Mouse (Mus musculus): Measurements from ENCODE around the gene Mamdc4.

Gene Mamdc4

GRCm38 (mm10) chr2:25582466-25583119 lies 7.9 kb upstream of the Mamdc4 start:
- in situ Hi-C loops (cut with MboI, MseI) = no loop called here

GRCm38 (mm10) chr2:25581901-25582301 lies 7.3 kb upstream of the Mamdc4 start:
- in situ Hi-C loops (cut with MboI, MseI) = no loop called here

- in situ Hi-C loops (cut with MboI, MseI) = no loop called here
These were observed 6.7 kb upstream of the Mamdc4 start, which contains the start of gene Ajm1 for GRCm38 (mm10) chr2:25581294-25581864. Gene Ajm1 (minus strand): TSS chr2:25581757.

GRCm38 (mm10) chr2:25580621-25581101 lies 6.0 kb upstream of the Mamdc4 start:
- in situ Hi-C loops (cut with MboI, MseI) = no loop called here

GRCm38 (mm10) chr2:25579737-25580460 lies 5.3 kb upstream of the Mamdc4 start:
- in situ Hi-C loops (cut with MboI, MseI) = no loop called here

- in situ Hi-C loops (cut with MboI, MseI) = no loop called here
These were observed 4.4 kb upstream of the Mamdc4 start for GRCm38 (mm10) chr2:25578796-25579736.

GRCm38 (mm10) chr2:25577951-25578795 lies 3.5 kb upstream of the Mamdc4 start:
- in situ Hi-C loops (cut with MboI, MseI) = no loop called here

- in situ Hi-C loops (cut with MboI, MseI) = no loop called here
These were observed 2.6 kb upstream of the Mamdc4 start for GRCm38 (mm10) chr2:25576965-25577891.

- in situ Hi-C loops (cut with MboI, MseI) = no loop called here
These were observed 1.6 kb upstream of the Mamdc4 start for GRCm38 (mm10) chr2:25576028-25576850.

- in situ Hi-C loops (cut with MboI, MseI) = no loop called here
These were observed 885 bp upstream of the Mamdc4 start for GRCm38 (mm10) chr2:25575432-25576027.

- in situ Hi-C loops (cut with MboI, MseI) = no loop called here
These were observed 509 bp downstream of the Mamdc4 start for GRCm38 (mm10) chr2:25574136-25574535.

GRCm38 (mm10) chr2:25573068-25573467 lies 1.6 kb downstream of the Mamdc4 start:
- in situ Hi-C loops (cut with MboI, MseI) = no loop called here

GRCm38 (mm10) chr2:25571221-25571620 lies 3.4 kb downstream of the Mamdc4 start:
- in situ Hi-C loops (cut with MboI, MseI) = no loop called here

GRCm38 (mm10) chr2:25569323-25569722 lies 5.3 kb downstream of the Mamdc4 start:
- in situ Hi-C loops (cut with MboI, MseI) = no loop called here

- in situ Hi-C loops (cut with MboI, MseI) = no loop called here
These were observed 6.1 kb downstream of the Mamdc4 start for GRCm38 (mm10) chr2:25568473-25569019.

GRCm38 (mm10) chr2:25566558-25566957 lies 8.1 kb downstream of the Mamdc4 start:
- in situ Hi-C loops (cut with MboI, MseI) = no loop called here

- in situ Hi-C loops (cut with MboI, MseI) = no loop called here
These were observed 8.9 kb downstream of the Mamdc4 start for GRCm38 (mm10) chr2:25565741-25566140.

- in situ Hi-C loops (cut with MboI, MseI) = no loop called here
These were observed 12.7 kb downstream of the Mamdc4 start for GRCm38 (mm10) chr2:25561946-25562345.

All from regulatory T cell (primary cell).